Mouse (Mus musculus): ENCODE measurements around the gene Elmsan1. TPM values are rescaled to one million over a fixed set of nuclear protein-coding genes. Genes with fewer than 3 reads are reported as not detected.

Gene Elmsan1
- total RNA-seq, 2 experiments from 2014 or later, result 12.3 to 13.5 TPM

DNA sequence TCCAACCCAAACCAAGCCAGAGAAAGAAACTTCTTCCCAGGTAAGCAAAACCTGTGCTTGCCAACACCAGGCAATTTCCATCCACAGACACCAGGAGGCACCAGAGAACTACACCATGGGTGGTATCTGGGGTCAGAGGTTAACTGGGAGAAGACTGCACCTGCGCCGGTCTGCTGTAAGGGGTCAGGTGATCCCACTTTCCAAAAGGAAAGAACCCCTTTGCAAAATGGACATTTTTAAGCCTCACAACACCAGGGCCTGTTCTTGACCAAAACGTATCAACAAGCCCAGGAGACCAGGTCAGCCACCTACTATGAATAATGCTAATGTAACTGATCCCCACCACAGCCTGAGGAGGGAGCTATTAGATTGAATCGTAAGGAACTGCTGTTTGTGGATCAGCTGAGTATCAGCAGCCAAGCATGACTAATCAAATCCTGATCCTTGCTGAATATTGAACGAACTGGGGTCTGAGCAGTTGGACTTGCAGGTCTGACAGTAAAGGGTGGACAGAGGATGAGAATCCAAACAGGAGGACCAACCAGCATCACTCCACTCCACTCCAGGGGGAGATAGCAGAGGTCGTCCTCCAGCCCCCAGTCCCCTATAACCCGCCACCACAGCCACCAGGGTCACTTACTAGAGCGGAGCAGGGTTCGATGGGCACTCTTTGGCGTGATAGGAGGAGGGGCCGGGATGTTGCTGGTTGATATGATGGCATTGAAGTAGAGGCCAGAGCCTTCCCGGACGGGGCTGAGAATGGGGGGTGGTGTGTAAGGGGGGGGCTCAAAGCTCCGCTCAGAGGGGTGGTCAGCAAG, 56.9 kb downstream of the Elmsan1 start:
- intact Hi-C loops (cut with DNase I), result loop anchor here (5.0 kb wide), 1 partner anchor 85 kb away; no protein-coding TSS in a partner anchor
- no peak for DNase-seq (ENCODE audit: extremely low spot score in 1 of 2, low spot score in 2 of 2)

DNA sequence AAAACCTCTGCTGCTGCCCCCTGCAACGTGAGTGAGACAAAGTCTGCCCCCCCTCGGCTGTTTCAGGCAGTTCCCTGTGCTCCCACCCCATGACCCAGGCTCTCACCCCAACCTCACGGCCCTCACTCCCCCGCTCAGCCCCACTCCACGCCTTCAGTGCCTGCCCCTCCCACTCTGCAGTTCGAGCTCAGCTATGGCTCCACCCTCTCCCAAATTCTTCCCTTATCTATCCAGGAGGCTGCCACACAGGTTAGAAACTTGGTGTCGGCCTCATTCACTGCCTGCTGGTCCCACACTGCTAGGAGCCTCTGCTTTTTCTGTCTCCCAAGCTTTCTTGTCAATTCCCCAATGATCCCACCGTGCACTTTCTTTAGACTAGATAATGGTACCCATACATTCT, 57.6 kb downstream of the Elmsan1 start:
- no peak for DNase-seq (ENCODE audit: extremely low spot score in 1 of 2, low spot score in 2 of 2)
- intact Hi-C loops (cut with DNase I), result loop anchor here (5.0 kb wide), 1 partner anchor 86 kb away; no protein-coding TSS in a partner anchor

DNA sequence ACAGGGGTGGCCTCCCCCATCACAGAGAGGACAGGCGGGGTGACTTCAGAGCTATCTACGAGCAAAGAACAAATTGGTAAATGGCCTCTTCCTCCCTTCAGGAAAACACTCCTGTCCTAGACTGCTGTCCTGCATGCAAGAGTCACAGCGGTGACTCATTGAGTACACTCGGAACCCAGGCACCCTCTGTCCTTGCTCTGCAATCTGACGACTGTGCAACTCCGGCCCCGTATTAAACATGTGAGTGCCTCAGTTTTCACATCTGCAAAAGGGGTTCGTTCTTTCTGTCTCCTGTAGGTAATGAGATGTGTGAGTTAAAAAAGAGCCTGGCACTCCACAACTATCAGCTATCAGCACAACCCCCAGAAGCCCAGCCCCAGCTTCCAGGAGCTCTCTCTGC, 58.2 kb downstream of the Elmsan1 start:
- intact Hi-C loops (cut with DNase I), result loop anchor here (5.0 kb wide), 1 partner anchor 87 kb away; no protein-coding TSS in a partner anchor
- DNase-seq (ENCODE audit: extremely low spot score in 1 of 2, low spot score in 2 of 2), result no peak

DNA sequence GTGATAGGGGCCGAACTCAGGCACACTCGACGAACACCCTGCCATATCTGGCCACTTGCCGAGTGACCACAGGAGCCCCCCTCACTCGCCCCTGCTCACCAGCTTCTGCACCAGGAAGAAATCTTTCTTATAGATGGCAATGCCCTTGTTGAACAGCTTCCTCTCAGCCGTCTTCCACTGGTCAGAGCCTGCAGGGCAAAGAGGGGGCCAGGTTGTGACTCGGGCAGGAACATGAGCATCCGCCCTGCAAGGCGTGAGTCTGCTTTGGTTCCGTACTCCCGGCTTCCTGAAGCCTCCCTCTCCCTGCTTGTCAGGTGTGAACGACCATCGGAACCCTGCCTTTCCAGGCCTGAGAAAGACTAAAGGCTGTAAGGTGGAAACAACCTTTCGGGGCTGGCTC, 60.5 kb downstream of the Elmsan1 start:
- intact Hi-C loops (cut with DNase I), result no loop called here

DNA sequence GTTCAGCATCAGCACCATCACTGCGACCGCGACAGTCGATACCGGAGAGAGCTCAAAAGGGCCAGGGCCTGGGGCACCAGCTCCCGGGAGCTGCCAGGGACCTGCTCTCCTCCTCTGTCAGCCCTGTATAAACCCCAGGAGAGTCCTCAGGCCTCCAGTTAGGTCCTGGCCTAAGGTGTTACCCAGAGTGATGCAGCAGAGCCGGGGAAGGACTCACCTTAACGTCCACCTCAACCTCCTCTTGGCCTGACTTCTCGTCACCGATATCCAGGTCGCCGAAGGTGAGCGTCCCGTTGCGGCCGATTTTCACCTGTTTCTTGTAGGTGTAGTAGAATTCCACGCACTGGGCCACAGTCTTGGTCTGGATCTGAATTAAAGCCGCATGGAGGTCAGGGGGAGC, 62.5 kb downstream of the Elmsan1 start:
- no peak for DNase-seq (ENCODE audit: extremely low spot score in 1 of 2, low spot score in 2 of 2)
- intact Hi-C loops (cut with DNase I), result no loop called here

More for the DNA sequence above, 60.5 kb downstream of the Elmsan1 start:
- no peak for DNase-seq (ENCODE audit: extremely low spot score in 1 of 2, low spot score in 2 of 2)

DNA sequence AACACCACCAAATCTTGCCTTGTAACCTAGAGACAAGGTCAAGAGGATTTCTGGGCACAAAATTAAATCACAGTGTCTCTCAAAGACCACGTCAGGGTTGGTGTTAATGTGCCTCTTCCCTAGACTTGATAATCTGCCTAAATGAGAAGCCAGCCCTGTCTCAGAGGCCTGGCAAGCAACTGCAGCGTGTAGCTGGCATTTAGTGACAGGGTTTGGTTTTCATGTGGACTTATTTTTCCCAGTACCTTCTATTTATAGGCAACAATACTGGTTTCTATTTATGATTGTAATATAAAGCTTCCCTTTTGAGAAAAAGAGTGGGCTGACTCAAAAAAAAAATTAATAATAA, 63.2 kb downstream of the Elmsan1 start:
- no peak for DNase-seq (ENCODE audit: extremely low spot score in 1 of 2, low spot score in 2 of 2)
- intact Hi-C loops (cut with DNase I), result no loop called here

DNA sequence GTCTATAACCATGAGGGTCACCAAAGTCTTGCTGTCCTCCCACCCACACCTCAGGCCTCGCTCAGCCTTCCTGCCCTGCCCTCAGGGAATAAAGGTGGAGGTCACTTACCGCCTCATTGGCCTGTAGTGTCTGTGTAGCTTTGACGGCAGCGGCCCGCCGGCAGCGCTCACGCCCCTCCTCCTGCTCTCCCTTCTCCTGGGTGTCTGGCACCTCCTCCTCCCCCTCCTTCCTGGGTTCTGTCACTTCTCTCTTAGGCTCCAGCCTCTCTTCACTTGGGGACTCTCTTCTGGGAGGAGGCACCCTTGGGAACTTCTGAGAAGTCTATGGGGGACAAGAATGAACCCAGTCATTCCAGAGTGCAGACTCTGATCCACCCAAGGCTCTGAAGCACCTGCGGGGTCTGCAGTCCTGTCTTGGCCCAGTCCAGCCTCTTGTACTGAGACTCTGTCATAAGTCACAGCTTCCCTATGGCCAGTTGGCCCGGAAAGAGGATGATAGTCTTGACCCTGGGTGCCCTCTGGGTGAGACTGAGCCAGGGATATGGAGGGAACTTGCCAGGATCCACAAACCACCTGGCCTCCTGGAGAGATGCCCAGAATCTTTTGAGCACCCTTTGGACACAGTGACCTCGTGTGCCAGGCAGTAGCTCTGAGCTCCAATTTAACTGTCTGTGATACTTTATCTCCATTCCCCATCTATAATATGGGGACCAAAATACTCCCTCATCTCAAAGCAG, 63.7 kb downstream of the Elmsan1 start:
- intact Hi-C loops (cut with DNase I), result no loop called here
- DNase-seq (ENCODE audit: extremely low spot score in 1 of 2, low spot score in 2 of 2), result peak in 1 of 2 experiments; percentile 24

DNA sequence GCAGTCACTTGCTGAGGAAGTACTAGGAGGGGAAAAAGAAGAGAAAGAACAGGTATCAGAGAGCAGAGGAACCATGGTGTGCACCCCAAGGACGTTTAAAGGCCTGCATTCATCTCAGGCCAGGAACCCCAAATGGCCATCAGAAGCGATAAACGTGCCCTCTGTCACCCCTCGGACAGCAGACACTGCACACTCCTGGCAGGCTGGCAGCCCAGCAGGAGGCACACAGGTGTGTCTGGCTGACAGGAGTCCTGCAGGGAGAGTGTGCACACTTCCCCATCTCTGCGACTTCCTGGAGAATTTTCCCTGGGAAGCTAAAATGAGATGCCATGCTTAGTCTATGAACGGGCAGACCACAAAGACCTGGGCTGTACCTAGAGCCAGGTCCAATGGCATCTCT, 65.3 kb downstream of the Elmsan1 start:
- intact Hi-C loops (cut with DNase I), result no loop called here

DNA sequence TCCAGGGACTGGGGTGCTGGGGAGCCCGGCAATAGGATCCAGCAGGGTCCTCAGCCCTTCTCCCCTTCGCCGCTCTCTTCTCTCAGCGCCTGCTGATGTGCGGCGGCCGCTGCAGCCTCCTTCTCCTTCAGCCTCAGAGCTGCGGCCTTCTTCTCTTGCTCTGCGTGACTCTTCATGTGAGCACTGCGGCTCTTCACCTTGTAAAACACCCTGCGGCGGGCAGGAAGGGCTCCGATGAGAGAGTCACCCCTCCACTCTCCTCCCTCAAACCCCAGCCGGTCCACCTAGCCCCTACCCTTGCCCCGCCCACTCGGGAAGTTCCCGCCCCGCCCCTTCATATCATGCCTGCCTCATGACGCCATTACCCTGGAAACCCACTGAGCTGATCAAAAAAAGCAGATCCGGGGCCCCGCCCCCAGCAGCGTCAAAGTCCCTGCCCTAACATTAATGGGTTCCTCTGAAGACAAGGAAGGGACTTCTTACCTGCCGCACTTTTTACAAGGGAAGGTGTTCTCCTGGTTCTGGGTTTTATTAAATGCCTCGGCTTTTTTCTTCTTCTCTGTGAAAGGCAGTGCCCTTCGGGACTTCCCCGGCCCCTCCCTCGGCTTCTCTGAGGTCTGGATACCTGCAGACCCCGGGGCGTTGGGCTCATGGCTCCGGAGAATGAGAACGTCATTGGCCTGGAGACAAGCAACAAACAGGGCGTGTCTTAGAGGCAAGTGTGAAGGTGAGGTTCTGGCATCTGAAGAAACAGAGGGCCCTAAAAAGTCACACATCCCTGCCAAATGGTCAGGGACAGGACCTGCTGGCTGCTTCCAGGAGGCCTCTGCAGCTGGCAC, 66.1 kb downstream of the Elmsan1 start:
- intact Hi-C loops (cut with DNase I), result no loop called here
- DNase-seq (ENCODE audit: extremely low spot score in 1 of 2, low spot score in 2 of 2), result peak in 1 of 2 experiments; percentile 30

More for the DNA sequence above, 65.3 kb downstream of the Elmsan1 start:
- DNase-seq (ENCODE audit: extremely low spot score in 1 of 2, low spot score in 2 of 2), result no peak

DNA sequence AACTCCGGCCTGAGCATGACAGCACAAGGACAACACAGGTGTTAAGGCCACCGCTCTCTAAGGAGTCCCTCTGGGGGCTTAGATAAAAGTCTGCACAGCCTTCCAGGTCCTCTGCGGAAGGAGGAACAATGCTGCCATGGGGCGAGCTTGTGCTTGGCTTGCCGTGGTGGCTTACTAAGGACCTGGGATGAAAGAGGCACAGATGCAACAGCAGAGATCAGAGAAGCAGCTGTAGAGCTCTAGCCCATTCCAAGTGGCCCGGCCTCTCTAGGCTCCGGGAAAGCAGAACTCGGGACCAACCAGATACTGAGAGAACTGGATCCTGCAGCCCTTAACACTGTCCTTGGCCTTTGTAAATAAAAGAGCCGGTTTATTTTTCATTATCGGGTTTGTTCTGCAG, 66.8 kb downstream of the Elmsan1 start:
- DNase-seq (ENCODE audit: extremely low spot score in 1 of 2, low spot score in 2 of 2), result no peak
- intact Hi-C loops (cut with DNase I), result no loop called here

DNA sequence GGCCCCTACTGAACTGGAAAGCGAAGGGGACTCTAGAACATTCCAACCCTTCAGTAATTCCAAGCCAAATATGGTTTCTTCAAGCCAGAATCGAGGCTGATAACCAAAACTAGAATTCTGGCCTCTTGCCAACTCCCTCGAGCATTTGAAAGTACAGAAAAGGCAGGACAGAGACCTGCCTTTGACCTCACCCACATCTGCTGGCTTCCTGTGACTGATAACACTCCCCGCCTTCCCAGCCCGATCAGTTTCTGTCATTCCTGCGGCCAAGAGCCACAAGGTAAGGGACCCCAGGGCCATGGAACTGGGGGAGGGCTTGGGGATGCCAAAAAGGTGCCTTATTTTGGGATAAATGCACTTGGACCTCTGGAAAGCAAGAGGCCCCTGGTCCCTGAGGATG, 67.7 kb downstream of the Elmsan1 start:
- intact Hi-C loops (cut with DNase I), result no loop called here
- DNase-seq (ENCODE audit: extremely low spot score in 1 of 2, low spot score in 2 of 2), result peak in 1 of 2 experiments; percentile 33

DNA sequence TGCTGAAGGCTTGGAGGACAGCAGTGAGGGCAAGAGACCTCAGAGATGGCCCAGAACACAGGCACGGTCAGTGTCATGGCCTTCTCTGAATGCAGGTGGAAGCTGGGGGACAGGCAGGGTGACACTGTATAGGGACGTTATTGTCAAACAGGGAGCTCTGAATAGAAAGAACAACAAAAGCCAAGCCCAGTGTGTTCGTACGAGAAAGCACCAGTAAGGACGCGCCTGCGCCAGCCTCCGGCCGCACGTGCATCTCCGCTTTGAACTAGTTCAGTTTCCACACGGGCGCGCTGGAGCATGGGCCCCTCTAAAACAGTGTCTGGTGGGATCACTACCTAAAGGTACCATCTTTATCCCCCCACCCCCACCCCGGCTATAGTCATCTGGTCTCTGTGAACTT, 68.7 kb downstream of the Elmsan1 start:
- intact Hi-C loops (cut with DNase I), result no loop called here
- DNase-seq (ENCODE audit: extremely low spot score in 1 of 2, low spot score in 2 of 2), result no peak

DNA sequence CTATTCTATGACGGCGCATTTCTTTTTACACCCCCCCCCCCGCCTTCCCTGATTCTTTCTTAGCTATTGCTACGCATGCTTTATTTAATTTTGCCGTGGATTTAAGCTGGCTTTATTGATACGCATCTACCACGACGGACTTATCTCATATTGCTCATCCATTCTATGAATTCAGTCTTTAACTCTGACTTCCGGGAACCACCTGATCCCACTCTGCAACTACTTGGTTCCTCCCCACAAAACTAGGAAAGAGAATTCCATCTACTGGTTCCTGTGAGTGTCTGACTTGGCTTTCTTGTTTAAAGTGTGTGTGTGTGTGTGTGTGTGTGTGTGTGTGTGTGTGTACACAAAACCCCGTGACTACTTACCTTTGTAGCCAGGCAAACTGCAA, 70.1 kb downstream of the Elmsan1 start:
- DNase-seq (ENCODE audit: extremely low spot score in 1 of 2, low spot score in 2 of 2), result no peak
- intact Hi-C loops (cut with DNase I), result no loop called here

DNA sequence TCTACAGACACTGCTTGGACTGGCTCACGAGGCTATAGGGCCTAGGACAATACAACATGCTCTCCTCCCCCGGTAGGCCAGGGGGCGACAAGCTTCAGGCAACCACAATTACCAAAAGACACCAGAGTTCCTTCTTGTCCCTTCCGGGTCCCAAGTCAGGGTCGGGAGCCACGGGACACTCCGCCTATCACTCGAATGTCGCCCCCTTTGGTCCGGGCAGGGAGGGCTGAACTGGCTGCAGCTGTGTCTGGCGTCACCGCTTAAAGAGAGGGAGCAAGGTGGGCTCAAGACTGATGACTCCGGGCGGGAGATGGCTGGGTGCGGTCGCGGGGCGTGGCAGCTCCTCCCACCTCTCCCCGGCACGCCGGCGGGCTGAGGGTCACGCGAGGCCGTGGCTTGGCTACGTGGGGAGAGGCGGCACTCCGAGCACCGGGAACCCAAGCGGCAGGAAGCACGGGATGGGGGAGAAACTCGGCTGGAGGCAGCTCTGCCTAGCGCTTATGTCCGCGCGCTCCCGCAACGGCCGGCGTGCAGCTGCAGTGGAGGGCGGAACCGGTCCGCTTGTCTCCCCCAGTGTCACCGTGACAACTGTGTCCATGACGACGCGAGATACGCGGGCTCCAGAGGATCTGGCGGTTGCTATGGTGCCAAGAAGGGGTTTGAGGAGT, 70.6 kb downstream of the Elmsan1 start, which contains the start of gene Pnma1:
Gene Pnma1, minus strand, starts transcription at position 536 of the 668 bp plus-strand sequence.
- intact Hi-C loops (cut with DNase I), result no loop called here
- peak; percentile 85 to 91 for DNase-seq (ENCODE audit: extremely low spot score in 1 of 2, low spot score in 2 of 2)

DNA sequence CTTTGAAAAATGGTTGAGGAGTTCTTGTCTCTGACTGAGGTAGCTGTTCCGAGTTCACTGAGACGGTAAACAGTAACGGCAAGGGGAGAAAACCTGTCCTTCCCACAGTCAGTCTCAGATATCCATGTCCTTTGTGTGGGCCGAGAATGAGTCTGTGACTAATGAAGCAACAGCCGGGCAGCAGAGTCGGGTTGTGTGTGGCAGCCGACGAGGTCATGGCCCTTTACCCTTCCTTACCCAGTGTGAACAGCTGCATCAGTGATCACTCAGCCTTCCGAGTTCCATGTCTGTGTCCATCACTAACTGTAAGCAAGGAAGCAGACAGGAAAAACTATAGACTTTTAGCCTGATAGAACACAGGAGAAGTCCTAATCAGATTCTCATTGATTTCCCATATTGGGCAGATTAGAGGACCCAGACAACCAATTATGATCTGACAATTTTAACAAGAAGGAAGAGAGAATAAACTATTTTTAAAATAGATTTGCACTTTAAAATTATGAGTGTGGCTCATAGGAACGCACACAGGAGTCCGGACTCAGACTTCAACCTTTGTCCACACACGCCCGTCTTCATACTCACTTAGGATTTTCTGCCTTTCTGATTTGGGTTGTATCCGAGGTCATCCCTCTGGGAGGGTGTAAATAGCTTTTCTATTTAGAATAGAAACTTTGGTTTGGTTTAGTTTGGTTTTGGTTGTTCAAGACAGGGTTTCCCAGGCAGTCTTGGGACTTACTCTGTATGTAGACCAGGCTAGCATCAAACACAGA, 76.2 kb downstream of the Elmsan1 start:
- intact Hi-C loops (cut with DNase I), result no loop called here
- no peak for DNase-seq (ENCODE audit: extremely low spot score in 1 of 2, low spot score in 2 of 2)

DNA sequence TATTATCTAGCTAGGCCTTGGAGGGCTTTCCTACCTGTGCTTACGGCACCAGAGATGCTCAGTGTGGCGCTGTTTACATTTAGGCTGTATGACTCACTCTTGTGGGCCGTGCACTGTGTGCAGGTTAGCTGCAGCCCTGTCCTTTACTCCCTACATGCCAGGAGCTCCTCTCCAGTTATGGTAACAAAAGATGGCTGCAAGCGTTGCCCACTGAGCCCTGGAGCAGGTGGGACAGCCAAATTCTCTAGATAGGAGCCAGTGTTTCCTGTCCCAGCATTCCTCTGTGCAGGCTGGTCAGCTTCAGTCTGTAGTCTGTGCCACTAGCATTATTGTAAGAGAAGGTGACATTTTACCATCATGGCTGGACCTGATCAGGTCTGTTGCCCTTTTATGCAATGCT, 77.4 kb downstream of the Elmsan1 start:
- intact Hi-C loops (cut with DNase I), result no loop called here
- DNase-seq (ENCODE audit: extremely low spot score in 1 of 2, low spot score in 2 of 2), result no peak

DNA sequence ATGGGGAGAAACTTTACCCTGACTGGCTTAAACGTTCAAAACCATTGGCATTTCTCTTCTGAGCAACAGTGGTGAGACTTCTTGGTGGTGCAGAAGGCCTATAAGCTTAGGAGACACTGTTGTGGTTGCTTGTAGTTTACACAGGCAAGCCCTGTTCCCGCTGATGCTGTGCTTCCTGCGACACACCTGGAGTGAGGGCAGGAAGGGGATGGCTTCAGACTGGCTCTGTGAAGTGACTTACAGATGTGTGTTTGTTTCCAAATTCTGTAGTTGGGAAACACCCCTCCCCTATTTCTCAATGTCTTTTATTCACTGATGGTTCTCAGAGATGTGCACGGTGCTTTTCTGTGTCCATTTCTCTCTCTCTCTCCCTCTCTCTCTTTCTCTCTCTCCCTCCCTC, 78.5 kb downstream of the Elmsan1 start:
- no peak for DNase-seq (ENCODE audit: extremely low spot score in 1 of 2, low spot score in 2 of 2)
- intact Hi-C loops (cut with DNase I), result no loop called here

DNA sequence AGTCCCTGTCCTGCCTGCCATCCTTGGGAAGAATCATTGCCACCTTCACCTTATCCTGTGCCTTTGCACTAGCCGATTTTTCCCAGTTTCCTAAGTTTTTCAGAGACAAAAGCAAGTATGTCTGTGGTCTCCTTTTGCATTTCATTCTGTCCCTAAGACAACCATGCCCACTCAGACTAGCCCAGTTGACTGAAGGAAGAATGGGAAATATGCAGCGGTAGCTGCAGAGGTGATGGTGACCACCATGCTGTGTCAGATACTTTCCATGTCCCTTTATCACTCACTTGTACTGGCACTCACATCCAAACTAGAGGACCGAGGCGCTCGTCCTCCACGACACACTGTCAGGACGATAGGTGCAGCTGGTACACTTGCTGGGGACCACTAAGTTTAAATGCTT, 81.5 kb downstream of the Elmsan1 start:
- intact Hi-C loops (cut with DNase I), result no loop called here
- DNase-seq (ENCODE audit: extremely low spot score in 1 of 2, low spot score in 2 of 2), result no peak

All from left cerebral cortex, postnatal 10 days (tissue).